Mouse (Mus musculus): ENCODE measurements around the gene Tmprss6.

Gene Tmprss6

DNA sequence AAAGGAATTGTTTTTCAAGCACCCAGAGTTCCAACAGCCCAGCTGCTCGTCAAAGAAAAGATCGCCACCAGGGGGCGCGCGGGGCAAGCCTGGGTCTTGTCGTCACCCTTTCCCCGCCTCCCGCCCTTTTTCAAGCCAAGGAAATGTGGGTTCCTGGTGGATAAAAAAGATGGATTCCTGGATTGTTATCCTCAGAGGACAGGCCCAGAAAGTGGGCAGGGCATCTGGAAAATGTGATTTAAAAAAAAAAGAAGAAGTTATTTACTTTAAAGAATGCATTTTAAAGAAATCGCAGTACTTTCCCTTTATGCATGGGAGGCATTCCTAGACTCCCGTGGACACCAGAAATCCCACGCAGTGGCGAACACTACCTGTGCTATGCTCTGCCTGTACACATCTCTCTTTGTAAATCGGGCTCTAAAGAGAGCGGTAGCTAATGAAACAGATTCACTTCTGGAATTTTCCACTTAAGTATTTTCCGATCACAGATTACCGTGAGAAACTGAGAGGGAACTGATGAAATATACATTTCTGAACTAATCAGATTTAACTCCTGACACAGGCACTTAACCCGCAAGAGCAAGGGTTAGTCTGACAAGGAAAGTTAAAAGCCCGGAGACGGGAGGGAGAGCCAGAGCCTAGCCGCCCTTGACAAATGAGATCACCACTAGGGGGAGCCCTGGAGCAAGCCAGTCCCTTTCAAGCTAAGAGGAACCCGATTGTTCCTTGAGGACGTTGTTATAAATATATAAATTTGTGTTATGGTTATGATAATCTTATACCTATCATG lies 20.5 kb downstream of the Tmprss6 start:
- DNase-seq (ENCODE audit: inconsistent ontology term) = peak; percentile 97

DNA sequence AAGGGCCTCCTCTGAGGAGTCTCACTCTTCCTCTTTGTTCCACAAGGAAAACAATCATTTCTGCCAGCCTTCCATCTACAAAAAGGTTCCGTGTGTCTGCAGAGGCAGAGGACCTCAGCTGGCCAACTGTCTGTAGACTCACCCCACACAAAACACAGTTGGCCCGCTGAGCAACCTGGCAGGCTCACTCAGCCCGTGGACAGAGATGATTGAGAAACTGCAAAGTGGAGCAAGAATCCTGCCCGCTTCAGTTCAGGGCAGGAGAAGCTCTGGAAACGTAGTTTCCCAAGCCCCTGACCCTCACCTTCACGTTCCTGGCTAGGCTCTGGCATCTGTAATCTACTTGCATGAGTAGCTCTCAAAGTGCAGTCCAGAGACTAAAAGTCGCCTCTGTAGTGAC lies 21.3 kb downstream of the Tmprss6 start:
- DNase-seq (ENCODE audit: inconsistent ontology term) = peak; percentile 35

DNA sequence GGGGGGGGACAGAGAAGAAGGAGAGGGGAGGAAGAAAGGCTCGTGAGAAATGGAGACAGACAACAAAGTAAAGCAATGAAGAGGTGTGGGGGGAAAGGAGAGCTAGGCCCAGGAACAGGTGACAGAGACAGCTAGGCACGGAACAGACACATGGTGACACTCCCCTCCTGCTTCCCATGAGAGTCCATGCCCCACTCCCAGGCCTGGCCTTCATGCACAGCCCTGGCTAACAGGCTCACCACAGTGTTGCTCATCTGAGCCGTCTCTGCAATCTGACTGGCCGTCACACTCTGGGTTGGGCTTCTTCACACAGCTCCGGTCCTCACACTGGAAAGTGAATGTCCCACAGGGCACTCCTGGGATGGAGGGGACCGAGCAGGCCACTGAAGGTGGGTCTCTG lies 24.6 kb downstream of the Tmprss6 start:
- no peak for DNase-seq (ENCODE audit: inconsistent ontology term)

DNA sequence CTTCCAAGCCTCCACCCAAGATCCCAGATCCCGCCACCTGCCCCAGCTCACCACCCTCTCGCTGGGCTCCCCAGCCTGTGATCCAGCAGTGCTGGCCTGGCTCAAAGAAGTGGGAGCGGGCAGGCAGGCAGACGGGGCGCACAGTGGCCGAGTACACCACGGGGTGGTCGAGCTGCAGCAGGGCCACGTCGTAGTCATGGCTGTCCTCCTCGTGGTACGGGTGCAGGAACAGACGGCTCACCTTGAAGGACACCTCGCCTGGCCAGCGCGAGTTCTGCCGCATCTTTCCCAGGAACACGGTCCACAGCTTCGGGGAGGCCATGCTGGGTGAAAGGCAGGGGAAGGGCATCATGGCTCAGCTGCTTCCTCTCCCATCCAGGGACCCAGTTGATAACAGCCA lies 26.2 kb downstream of the Tmprss6 start:
- no peak for DNase-seq (ENCODE audit: inconsistent ontology term)

DNA sequence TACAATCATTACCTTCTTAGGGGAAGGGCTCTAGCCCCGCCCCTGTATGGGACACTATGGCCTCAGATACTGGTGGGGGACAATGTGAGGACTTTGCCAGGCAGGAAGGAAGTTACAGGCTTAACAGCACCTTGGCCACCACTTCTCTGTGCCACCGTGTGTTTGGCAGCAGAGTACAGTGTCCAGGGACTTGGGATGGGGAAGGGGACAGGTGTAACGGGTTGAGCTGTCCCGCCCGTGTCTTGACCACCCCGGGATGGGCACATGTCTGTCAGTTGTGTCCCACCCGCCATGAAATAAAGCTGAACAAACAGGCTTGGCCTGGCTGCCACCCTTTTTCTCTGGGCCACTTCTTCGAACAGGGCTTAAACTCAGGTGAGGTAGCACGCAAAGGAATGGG lies 29.5 kb downstream of the Tmprss6 start:
- no peak for DNase-seq (ENCODE audit: inconsistent ontology term)

DNA sequence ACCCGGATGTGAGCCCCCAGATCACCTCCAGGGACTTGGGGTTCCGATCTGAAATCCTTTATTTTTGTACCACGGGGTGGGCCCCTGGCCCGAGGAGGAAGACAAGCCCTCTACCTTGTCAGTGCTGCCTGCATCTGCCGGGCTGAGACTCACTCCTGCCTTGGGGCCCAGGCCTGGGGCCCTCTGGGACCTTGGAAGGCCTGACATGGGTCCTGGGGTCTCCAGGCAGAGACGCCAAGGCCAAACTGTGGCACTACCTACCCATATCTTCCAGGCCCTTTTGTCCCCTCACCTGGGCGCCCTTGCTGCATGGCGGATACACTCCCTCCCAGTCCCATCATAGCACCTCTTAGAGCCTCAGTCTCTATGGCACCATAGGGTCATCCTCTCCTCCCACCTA lies 29.9 kb downstream of the Tmprss6 start:
- no peak for DNase-seq (ENCODE audit: inconsistent ontology term)

DNA sequence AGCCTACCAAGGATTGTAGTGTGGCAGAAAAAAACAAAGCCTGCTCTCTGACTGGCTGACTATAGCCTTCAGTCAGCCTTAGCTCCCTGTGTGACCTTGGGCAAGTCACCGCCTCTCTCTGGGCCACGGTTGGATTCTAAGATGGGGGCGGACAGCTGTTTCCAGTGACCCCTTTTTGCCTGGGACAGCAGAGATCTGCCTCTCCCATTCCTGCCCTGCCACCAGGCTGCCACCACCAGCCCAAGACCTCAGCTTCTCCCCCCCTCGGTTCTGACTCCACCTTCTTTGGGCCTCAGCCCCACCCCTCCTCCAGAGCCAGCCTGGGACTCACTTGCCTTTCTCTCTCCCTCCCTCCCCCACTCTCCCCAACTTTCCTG lies 30.4 kb downstream of the Tmprss6 start:
- no peak for DNase-seq (ENCODE audit: inconsistent ontology term)

DNA sequence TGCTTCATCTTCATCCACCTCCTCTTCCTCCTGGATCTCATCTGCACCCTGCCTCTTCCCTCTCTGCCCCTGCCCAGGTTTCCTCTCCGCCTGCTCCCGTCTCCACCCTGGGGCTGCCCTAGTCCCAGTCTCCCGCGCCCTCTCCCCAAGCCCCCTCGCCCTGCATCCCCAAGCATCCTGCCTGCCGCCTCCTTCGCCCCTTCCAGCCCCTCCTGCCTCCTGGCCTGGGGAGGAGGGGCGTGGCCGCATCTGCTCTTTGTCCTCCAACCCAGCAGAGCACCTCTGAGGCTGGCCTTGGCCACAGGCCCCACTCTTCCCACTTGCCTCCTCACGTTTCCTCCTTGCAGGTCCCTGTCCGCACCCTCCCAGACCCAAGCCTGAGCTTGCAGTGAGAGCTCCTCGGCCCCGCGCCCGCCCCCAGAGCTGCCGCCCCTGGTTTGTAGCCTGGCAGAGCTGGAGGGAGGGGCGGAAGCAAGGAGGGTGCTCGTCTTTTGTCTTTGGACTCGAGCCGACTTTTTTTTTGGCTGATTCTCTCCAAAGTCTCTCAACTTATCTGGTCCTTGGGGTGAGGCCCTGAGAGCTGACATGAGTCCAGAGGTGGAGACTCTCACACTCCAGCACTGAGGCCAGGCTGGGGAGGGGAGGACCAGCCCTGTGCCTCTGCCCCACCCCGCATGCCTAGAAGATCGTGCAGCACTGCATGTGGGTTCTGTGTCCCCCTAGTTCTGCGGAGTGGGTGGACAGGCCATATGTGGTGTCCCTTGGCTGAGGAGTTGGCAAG lies 31.0 kb downstream of the Tmprss6 start:
- DNase-seq (ENCODE audit: inconsistent ontology term) = peak; percentile 57

DNA sequence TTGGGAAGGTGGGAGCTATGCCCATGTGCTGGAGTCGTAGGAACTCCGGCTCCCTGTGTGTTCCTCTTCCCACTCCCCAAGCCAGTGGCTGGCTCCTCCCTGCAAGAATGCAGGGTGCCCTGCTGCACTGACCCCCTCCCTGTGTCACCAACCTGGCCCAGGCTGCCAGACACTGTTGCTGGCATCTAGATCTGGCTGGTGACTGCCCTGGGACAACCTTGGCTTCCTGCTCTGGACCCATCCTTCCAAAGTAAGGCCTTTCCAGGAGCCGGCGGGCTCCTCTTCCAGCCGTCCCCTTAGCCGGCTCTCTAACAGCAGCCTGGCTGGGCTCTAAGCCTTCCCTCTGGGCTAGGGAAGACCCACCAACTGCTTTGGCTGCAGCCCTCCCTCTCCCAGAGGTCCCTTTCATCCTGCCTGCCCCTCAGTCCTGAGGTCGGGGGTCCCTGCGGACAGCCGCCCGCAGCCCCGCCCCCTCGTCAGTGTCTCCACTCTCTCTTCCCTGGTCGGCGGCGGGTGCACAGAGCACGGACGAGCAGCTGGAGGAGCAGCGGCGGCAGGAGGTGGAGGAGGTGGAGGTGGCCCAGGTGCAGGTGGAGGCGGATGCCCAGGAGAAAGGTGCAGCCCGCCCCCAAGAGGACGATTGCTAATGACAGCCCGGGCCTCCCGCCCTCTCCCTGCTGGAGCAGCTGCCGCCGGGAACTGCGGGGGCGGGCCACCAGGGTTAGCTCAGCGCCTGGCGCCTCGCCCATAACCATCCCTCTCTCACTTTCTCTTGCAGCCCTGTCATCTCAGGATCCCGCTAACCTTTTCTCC lies 31.8 kb downstream of the Tmprss6 start:
- peak; percentile 94 for DNase-seq (ENCODE audit: inconsistent ontology term)

DNA sequence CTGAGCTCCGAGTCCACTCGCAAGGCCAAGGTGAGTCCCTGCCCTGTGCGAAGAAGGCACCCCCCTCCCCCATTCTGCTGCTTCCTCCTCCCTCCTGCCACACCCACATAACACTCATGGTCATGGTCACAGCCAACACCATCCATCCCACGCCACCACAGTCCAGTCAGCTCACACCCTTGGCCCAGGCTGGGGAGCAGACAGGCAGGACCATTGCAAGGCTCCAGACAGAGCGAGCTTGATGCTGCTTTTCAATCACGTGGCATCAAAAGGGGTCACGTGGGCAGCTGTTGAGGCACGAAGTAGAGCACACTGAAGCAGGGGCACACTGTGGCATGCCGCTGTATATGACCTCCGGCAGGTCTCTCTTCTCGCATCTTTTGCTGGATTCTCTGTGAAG lies 32.8 kb downstream of the Tmprss6 start:
- DNase-seq (ENCODE audit: inconsistent ontology term) = no peak

DNA sequence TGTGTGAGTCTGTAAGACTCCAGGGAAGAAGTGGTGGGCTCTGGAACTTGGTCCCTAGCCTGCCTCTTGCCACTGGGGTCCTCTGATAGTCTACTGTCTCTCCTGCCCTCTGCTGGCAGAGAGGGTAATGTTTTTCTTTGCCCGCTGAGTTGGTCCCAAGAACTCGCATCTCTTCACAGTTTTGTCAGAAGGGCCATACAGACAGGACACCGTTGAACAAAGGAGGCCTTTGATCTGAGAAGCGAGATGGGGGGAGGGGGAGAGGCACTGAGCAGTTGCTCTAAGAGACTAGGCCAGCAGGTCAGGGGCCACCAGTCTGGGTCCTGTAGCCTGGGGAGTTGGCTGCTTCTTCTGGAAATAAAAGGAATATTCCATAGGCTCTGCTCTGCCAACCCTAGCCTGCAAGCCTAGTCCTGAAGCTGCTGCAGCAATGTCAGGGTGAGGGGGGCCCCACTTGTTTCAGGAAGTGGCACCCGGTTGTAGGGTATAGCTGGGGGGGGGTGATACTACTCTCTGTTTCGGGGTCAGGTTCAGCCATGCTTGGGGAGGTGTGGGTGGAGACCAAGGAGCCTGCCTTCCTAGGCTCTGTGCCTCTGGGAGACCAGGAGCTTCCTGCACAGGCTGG lies 33.4 kb downstream of the Tmprss6 start:
- DNase-seq (ENCODE audit: inconsistent ontology term) = peak; percentile 76

DNA sequence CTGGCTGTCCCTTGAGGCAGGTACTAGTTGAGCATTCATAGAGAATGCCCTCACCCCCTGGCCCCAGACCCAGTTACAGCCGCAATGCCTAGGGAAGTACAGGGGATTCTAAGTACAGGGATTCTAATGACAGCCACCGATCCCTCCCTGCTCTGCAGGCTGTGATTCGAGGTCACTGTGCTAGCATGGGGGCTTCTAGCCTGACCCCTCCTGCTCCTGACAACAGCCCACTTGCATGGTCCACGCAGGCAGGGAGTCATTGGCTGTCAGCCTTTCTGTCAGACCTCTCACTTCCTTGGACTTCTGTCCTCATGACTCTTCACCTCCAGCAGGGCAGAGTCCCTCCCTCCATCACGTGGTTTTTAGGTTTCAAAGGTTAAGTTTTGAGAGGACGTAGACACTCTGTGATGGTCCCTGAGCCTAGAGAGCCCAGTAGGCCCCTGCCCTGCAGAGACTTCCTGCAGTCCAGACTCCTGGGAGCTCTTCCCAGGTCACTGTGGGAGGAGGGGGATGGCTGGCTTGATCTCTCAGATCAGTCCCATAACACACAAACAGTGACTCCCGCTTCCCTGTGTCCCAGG lies 36.8 kb downstream of the Tmprss6 start:
- DNase-seq (ENCODE audit: inconsistent ontology term) = no peak

DNA sequence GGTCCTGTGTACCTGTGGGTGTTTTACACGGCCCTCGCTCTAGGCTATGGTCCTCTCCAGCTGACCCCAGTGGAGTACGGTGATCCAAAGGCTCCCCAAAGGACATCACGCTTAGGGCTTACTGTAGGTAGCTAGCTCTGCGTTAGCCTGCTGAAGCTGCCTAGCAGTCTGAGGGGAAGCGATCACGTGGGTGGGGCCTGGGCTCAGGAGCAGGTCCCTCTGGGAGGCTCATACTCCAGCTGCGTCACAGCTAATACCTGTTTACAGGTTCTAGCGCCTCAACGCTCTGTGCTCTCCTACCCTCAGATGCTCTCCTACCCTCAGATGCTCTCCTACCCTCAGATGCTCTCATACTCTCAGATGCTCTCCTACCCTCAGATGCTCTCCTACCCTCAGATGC lies 37.6 kb downstream of the Tmprss6 start:
- no peak for DNase-seq (ENCODE audit: inconsistent ontology term)

DNA sequence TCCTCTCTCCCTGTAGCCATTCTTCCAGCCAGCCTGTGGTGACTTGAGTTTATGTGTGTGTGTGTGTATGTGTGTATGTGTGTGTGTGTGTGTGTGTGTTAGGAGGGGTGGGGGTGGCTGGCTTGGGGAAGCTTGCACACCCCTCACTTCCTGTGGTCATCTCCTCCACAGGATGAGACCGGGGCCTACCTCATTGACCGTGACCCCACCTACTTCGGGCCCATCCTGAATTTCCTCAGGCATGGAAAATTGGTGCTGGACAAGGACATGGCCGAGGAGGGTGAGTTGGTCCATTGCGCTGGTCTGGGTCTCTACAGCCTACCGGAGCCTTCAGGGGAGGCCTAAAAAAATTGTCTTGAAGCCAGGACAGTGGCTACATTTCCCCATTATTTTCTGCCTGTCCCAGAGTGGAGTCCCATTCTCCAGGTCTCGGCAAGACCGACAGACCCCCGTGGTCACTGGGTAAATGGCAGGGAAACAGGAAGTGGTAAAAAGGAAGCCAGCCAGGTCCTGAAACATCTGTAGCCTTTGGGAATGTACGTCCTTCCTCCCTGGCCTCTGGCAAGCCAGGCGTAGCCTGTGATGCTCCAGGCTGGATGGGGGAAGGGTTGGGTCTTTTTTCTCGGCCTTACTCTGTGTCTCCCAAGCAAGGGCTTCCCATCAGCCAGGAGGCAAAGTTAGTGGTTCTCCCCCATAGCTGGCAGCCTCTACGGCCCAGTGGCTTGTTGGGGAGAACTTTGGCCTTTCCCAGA lies 38.4 kb downstream of the Tmprss6 start:
- no peak for DNase-seq (ENCODE audit: inconsistent ontology term)

DNA sequence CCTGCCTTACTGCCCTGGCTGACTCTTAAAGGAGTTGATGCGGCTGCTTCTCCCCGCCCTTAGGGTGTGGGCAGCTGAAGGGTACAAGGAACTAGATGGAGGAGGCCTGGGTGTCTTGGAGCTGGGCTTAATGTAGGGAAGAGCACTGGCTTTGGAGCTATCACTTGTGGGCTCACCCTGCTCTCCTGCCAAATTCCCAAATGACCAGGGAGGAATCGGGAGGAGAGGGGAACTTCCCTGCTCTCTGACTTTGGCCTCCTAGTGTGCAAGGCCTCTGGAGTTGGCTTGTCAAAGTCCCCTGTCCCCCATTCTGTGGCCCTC lies 39.3 kb downstream of the Tmprss6 start:
- no peak for DNase-seq (ENCODE audit: inconsistent ontology term)

DNA sequence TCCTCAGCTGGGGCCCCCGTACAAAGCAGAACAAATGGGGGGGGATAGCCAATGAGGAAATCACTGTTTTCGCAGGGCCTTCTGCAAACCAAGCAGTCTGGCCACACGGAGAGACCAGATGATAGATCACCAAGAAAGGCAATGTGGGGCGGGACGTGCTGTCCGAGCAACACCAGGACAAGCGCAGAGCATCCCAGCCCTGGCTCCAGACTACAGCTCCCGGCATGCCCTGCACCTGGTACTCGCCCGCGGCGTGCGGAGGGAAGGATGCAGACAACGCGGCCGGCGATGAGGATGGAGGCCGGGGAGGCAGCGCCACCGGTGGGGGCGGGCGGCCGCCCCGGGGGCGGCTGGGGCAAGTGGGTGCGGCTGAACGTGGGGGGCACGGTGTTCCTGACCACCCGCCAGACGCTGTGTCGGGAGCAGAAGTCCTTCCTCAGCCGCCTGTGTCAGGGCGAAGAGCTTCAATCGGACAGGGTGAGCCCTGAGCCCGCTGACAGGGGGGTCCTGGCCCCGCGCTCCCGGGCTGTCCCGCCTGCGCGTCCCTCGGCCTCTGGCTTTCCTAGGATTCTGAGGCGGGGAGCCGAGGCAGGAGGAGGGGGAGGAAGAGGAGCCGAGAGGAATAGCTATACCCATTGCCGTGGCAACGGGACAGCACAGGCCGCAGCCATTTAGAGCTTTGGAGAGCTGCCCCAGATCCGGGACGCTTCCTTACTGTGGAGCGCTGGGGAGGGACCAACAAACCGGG lies 39.9 kb downstream of the Tmprss6 start, which contains the start of gene Kctd17:
Gene Kctd17, plus strand, starts transcription at position 174 of the 748 bp plus-strand sequence.
- DNase-seq (ENCODE audit: inconsistent ontology term) = peak; percentile 85

DNA sequence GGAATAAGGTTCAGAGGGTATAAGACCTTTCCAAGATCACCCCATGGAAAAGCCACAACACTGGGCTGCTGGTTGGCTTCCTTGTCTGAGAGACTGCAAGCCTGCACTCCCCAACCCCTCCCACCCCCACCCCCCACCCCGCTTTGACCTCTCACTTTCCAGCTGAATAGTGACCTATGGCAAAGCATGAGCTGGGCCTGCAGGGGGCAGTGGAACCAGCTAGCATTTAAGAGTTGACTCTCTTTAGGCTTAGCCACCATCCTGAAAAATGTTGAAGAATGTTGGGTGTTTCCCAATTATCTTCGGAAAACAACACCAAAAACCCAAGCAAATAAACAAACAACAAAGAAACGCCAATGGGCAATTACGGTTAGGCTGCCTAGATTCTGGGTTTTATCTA lies 43.2 kb downstream of the Tmprss6 start:
- no peak for DNase-seq (ENCODE audit: inconsistent ontology term)

DNA sequence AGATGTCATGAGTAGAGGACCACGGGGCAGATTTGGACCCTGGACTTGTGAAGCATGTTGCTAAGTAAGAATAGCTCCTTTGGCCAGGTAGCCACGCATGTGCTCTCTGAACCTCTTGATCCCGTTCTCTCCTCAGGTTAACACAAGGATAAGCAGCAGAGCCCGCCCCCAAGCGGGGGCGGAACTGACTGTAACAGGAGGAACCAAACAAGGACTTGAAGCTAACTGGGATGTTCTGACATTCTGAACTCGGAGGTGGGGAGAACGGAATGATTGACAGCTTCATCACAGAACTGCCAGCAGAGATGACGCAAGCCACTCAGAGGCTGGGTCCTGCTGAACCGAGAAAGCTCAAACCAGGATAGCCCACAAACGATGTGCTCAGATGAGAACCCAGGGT lies 43.9 kb downstream of the Tmprss6 start:
- DNase-seq (ENCODE audit: inconsistent ontology term) = no peak

DNA sequence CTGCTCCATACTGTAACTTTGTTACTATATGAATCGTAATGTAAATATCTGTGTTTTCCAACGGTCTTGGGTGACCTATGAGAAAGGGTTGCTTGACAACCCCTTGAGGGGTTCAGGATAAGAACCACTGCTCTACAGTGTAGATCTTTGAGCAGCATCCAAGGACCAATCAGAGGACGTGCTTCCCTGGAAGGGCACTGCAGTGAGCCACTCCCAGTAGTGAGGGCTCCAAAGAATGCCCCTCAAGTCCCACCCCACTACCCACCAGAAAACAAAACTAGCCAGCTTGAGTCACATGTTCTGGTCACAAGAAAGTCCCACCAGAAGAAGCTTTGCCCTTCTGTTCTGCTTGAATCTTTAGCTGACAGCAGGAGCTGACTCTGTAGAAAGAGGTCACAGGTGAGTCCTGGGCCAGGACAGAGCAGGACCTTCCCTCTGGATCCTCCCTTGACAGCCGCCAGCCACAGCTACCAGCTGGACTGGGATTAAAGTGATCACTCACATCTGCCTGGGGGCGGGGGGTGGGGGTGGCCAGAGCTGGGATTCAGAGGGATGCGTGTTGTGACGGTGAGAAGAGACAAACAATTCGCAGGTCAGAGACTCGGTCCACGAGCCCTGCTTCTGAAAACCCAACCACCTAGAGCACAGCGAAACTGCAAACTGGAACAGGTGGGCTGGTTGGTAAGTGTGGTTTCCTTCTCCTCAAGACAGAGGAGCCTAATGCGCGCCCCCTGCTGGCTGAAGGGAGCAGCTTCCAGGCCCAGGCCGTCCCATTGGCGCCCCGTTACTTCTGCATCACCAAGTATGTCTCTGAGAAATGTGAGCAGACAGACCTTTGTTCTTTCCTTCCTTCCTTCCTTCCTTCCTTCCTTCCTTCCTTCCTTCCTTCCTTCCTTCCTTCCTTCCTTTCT lies 46.1 kb downstream of the Tmprss6 start:
- DNase-seq (ENCODE audit: inconsistent ontology term) = peak; percentile 70

All from Muller cell, postnatal 12 days (primary cell).